Comparison of ENCODE assay signal across 12 mouse cellular contexts in the genomic region with DNA sequence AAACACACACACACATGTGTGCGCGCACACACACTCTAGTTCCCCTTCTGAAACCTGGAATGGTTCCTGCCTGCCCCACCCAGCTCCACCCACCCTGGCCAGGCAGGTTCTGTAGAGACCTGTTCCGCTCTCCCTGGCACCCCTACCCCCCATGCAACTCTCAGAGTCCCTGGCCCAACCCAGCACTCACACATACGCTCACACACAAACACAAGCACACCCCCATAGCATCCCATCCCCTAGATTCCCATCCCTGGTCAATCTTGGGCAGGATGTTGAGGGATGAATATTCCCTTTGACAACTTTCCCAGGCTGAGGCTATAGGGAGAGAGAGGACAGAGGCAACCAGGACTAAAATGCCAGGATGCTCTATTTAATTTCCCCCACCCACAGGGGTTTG. TPM values are rescaled to one million over a fixed set of nuclear protein-coding genes. Genes with fewer than 3 reads are reported as not detected.
DNase-seq lines count a peak whose midpoint lies in the region; ATAC-seq lines count a peak whose summit lies in the region.
"Had no signal": no experiment of that assay in that cellular context is flagged by ENCODE, and none has a peak within 500 bp of the region (broad histone marks: within the 10 kb centered on the region; RNA-seq: fewer than 3 reads in every experiment).

No protein-coding gene starts in this region.

- H3K9me3 ChIP-seq in liver, embryonic 11.5 days (ENCODE audit: control insufficient read depth, low read length) = no peaks in the 10 kb centered on the region
- H3K9me3 ChIP-seq in forebrain, embryonic 15.5 days = no peaks in the 10 kb centered on the region
- H3K9me3 ChIP-seq in neural tube, embryonic 14.5 days (ENCODE audit: control insufficient read depth, low read length) = no peaks in the 10 kb centered on the region

- no peak overlapping the region for H3K9ac ChIP-seq in liver, embryonic 11.5 days (ENCODE audit: low read depth, low read length)
- H3K9ac ChIP-seq in forebrain, embryonic 15.5 days (replicated peaks) = no peak overlapping the region
- no peak overlapping the region for H3K9ac ChIP-seq in neural tube, embryonic 14.5 days (replicated peaks; ENCODE audit: low read depth, low read length)

- no peaks in the 10 kb centered on the region; the same call in 1 of the 2 replicates for H3K36me3 ChIP-seq in liver, embryonic 11.5 days (ENCODE audit: control insufficient read depth, insufficient read depth, low read length)
- no peaks in the 10 kb centered on the region for H3K36me3 ChIP-seq in forebrain, embryonic 15.5 days
- H3K36me3 ChIP-seq in neural tube, embryonic 14.5 days (ENCODE audit: control insufficient read depth, insufficient read depth, low read length) = no peaks in the 10 kb centered on the region

- no peaks in the 10 kb centered on the region for H3K27me3 ChIP-seq in liver, embryonic 11.5 days (replicated peaks; ENCODE audit: control insufficient read depth, insufficient read depth, low read length)
- H3K27me3 ChIP-seq in forebrain, embryonic 15.5 days = no peaks in the 10 kb centered on the region
- no peaks in the 10 kb centered on the region for H3K27me3 ChIP-seq in neural tube, embryonic 14.5 days (ENCODE audit: control insufficient read depth, insufficient read depth, low read length)

- 0 out of 2 replicates have a peak, but pooled peaks have one; percentile 13 for ATAC-seq in liver, embryonic 11.5 days (replicated peaks; ENCODE audit: low FRiP score)
- no peak for ATAC-seq in forebrain, embryonic 15.5 days (replicated peaks)
- ATAC-seq in neural tube, embryonic 14.5 days (ENCODE audit: low read depth) = no peak

- H3K4me1 ChIP-seq in liver, embryonic 11.5 days (replicated peaks; ENCODE audit: control insufficient read depth, insufficient read depth, low read length) = peaks cover 4% of the 10 kb centered on the region; the same call in 1 of the 2 replicates
- peaks cover 96% of the 10 kb centered on the region for H3K4me1 ChIP-seq in forebrain, embryonic 15.5 days
- H3K4me1 ChIP-seq in neural tube, embryonic 14.5 days (ENCODE audit: control insufficient read depth, insufficient read depth, low read length) = peaks cover 79% of the 10 kb centered on the region

- H3K27ac ChIP-seq in liver, embryonic 11.5 days (ENCODE audit: low read depth, low read length) = no peak overlapping the region
- H3K27ac ChIP-seq in forebrain, embryonic 15.5 days (replicated peaks) = peak overlapping the region; percentile 85
- 0 out of 2 replicates have a peak overlapping the region, but pooled peaks have one; percentile 16 for H3K27ac ChIP-seq in neural tube, embryonic 14.5 days (ENCODE audit: low read depth, low read length)

- no peak overlapping the region for H3K4me3 ChIP-seq in liver, embryonic 11.5 days (ENCODE audit: low read depth, low read length)
- H3K4me3 ChIP-seq in forebrain, embryonic 15.5 days = no peak overlapping the region
- H3K4me3 ChIP-seq in neural tube, embryonic 14.5 days (ENCODE audit: low read depth, low read length) = no peak overlapping the region

- WGBS in liver, embryonic 11.5 days = 87% methylated on average over 4 of the region's 4 CpGs
- WGBS in forebrain, embryonic 15.5 days = 84% methylated on average over 4 of the region's 4 CpGs
- 94% methylated on average over 4 of the region's 4 CpGs for WGBS in neural tube, embryonic 14.5 days

- no peak for DNase-seq in liver, embryonic 11.5 days (ENCODE audit: low spot score)
- DNase-seq in liver (no peak), NIH3T3 (ENCODE audit: low read depth) (peak; percentile 64)
- no peak for DNase-seq in embryo, embryonic 10.5 days (ENCODE audit: low spot score)
- DNase-seq in spleen, postnatal 10 days (ENCODE audit: low spot score in 2 of 2) = no peak
- DNase-seq: cerebellum, postnatal 14 days; gastrocnemius, postnatal 36 days; heart, postnatal 36 days had no signal

- no peak overlapping the region for H3K4me2 ChIP-seq in liver, embryonic 11.5 days
- H3K4me2 ChIP-seq in forebrain, embryonic 15.5 days (replicated peaks) = no peak overlapping the region
- no peak overlapping the region for H3K4me2 ChIP-seq in neural tube, embryonic 14.5 days (ENCODE audit: low read depth, low read length)

RNA-seq across cellular contexts. Expression of gene Vangl2, which starts 8.9 kb away (rescaled TPM):
- 5.4 and 6.2 TPM in 2 replicates for polyA plus RNA-seq in liver, embryonic 11.5 days (2014; fragmentation: Nextera tagmentation; extraction: Ambion mirVana)
- polyA plus RNA-seq in forebrain, embryonic 15.5 days (2015; fragmentation: Nextera tagmentation; extraction: Ambion mirVana) = 48.0 and 51.5 TPM in 2 replicates
- 50.9 and 52.2 TPM in 2 replicates for polyA plus RNA-seq in neural tube, embryonic 14.5 days (2014; fragmentation: Nextera tagmentation; extraction: Ambion mirVana)

RNA-seq across cellular contexts. Expression of gene Nhlh1, which starts 38.0 kb away (rescaled TPM):
- polyA plus RNA-seq in liver, embryonic 11.5 days (2014; fragmentation: Nextera tagmentation; extraction: Ambion mirVana) = 0.11 TPM in 1 of 2 replicates, not detected in the other
- 3.9 and 4.6 TPM in 2 replicates for polyA plus RNA-seq in forebrain, embryonic 15.5 days (2015; fragmentation: Nextera tagmentation; extraction: Ambion mirVana)
- polyA plus RNA-seq in neural tube, embryonic 14.5 days (2014; fragmentation: Nextera tagmentation; extraction: Ambion mirVana) = 3.3 and 3.6 TPM in 2 replicates
- polyA plus RNA-seq: large intestine, adult 2 months; limb, embryonic 11.5 days had no signal
